Mouse (Mus musculus): ENCODE results near the gene Cdh4.
A peak's percentile ranks its signal among the peaks of the same experiment; 100 is the strongest.

The Cdh4 gene

DNA sequence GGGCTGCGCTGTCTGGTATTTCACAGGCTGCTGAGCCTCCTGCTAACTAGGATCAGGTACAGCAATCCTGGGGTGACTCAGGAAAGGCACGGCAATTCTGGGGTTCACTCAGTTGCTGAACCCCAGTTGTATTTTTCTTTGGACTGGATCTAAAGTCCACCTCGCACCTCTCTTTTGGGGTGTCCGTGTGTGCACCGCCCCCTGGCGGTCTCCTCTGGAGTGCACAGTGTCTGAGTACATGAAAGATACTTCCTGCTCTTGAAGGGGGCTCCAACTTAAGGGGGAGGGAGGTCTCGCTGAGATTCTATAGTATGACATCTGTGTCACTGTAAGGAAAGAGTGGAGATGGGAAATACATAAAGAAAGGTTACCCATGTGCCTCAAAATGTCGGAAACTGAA lies 286.8 kb downstream of the Cdh4 start:
- peak; percentile 23 for DNase-seq (ENCODE audit: low read depth, low spot score)

DNA sequence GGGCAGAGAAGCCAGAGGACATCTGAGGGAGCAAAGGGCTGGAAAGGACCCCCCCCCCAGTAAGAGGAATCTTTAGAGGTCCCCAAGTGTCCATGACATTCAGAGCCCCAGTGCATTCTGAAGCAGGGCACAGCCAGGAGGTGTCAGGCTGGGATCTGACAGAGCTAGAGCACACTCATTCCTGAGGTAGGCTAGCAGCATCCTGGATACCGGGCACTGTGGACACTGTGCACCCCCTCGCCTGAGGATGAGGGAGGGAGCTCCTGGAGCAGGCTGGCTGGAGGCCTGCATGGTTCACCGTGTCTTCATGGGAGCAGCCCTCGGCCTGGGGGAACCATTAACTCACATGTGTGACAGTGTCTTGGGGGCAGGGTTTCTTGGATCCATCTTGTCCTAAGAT lies 287.6 kb downstream of the Cdh4 start:
- DNase-seq (ENCODE audit: low read depth, low spot score) = no peak

DNA sequence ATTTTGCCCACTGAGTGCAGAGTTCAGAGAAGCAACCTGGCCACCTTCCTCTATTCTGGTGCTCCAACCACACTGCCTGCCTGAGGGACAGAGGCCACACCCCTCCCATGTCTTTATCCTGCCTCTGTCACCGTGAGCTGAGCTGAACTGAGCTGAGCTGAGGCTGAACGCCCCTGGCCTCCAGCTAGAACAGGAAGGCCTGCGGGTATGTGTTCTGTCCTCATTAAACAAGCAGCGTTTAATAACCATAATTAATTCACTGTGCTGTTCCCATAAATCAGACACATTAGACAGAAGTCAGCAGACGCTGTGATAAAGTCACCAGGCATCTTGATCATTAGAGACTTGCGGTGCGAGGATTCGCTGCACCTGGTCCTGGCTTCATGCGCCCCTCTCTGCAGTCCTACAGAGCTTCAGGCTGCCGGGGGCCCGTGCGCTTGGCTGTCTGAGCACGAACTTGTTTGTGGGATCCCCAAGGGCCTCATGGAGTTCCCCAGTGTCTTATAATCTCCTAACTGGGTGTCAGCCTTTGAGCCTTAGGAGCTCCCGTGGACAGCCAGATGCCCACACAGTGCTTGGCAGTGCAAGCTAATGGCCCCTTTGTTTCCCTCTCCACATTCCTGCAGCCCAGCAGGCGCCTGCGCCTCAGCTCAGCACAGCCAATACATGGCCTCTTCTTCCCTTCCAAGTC lies 291.1 kb downstream of the Cdh4 start:
- peak; percentile 28 for DNase-seq (ENCODE audit: low read depth, low spot score)

DNA sequence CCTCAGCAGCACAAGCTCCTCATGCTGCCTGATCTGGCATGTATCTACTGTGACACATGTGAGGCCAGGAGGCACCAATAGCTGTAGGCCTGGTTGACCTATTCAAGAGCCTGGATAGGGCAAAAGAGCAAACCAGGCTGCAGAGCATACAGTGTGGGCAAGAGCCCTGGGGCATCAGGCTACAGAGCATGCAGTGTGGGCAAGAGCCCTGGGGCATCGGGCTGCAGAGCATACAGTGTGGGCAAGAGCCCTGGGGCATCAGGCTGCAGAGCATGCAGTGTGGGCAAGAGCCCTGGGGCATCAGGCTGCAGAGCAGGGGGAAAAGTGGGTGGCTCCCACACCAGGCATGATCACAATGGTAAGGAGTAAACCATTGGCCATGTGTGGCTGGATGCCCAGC lies 300.2 kb downstream of the Cdh4 start:
- DNase-seq (ENCODE audit: low read depth, low spot score) = no peak

DNA sequence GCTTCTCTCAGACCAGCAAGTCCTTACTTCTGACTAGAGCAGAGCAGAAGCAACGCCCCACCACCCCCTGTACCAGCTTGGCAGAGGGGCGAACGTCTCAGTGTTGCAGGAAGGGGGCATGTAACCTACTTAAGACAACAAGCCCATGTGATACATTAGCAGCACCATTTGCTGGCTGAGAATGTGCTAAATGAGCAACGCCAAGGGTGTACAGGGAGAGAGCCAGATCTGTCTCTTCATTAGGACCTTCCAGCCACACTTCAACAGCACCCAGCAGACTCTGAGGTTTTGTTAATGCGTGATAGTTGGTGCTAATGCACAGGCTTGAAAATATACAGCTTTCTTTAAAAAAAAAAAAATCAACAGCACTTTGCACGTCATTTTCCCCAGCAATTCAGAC lies 300.6 kb downstream of the Cdh4 start:
- DNase-seq (ENCODE audit: low read depth, low spot score) = no peak

DNA sequence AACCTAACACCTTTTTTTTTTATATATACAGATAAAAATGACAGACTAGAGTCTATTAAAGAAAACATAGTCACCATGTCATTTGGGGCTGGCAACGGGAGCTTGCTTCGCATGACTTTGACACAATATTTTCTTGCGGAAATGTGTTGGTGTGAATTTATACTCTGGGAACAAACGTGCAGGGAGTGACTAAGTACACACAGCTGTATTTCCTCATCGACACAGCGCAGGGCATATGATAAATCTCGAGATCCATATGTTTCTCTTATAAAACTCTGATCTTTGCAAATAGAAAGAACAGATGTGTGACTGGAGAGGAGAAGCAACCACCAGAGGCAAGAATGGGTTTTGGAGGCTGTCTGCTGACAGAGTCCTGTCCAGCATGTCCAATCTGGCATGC lies 304.3 kb downstream of the Cdh4 start:
- peak; percentile 32 for DNase-seq (ENCODE audit: low read depth, low spot score)

DNA sequence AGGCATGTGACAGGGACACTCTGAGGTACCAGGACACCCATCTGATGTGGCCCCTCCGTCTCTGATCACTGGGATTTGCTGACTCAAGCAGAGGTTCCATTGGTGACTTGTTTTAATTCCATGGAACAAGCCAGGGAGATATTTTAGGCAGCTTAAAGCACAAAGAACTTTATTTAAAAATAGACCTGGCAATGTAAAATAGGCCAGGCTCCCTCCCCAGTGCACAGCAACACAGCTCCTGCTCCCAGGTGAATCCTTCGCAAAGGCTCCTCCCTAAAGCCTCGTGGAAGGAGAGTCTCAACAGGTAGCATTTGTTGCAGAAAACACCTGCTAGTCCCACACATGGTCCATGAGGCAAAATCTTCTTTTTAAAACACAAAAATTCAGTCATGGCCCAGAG lies 307.2 kb downstream of the Cdh4 start:
- no peak for DNase-seq (ENCODE audit: low read depth, low spot score)

DNA sequence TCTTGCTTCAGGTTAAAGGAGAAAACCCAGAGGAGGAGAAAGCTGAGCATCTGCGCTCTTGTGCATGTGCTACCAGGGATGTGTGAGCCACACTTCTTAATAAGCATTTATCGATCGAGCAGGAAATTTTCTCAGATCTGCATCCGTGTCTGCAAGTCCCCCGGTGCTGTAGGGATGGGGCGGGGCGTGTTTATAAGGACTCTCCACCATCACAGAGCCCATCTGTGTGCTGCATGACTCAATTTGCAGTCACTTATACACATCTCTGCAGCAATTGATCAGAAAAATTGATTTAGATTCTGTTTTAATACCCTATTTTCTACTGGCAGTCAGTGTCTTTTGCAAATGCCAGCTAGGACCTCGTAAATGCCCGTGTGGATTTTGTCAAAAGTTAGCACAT lies 311.6 kb downstream of the Cdh4 start:
- no peak for DNase-seq (ENCODE audit: low read depth, low spot score)

DNA sequence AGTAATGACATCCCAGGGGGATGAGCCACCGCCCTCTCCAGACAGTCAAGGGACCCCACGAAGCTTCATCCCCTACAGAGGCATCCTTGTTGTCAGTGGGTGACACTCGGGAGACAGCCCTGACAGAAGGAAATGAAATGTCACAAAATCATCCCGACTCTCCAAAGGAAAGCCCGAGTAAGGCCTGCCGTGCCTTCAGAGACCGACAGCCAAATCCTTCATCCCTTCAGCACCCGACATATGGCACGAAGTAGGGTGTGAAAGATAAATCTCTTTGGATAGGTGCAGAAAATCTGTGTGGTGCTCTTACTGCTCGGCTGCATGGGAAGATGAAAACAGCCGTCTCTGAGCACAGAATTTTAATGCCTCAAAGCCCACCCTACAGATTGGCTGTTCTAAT lies 312.5 kb downstream of the Cdh4 start:
- DNase-seq (ENCODE audit: low read depth, low spot score) = no peak

DNA sequence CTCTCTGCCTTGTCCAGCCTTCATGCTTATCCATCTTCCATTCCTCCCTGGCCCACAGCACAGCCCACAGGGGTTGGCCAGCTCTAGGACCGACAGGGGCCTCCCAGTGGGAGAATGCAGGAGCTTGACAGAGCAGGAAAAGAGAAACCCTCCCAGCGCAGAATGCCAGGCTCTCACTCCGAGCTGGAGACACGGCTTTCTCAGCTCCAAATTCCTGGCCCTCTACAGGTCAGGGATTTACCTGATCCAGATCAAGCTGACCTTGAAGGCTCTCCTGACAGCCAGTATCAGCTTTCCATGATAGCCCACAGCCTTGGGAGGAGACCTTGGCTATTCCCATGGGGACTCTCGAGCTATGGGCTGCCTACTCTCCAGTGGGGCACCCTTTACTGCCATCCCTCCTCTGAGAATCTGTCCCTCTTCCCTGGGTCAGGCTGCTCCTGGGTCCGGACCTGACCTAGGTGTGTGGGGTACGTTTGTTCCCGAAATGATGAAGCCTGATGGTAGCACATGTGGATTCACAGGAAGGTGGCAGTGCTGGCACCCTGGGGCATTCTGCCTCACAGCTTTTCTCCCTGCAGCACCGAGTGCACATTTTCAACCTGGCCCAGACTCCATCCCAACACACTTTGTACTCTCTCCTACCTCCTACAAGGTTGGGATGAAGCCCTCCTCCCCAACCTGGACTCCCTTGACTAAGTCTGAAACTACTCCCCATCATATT lies 319.6 kb downstream of the Cdh4 start:
- no peak for DNase-seq (ENCODE audit: low read depth, low spot score)

DNA sequence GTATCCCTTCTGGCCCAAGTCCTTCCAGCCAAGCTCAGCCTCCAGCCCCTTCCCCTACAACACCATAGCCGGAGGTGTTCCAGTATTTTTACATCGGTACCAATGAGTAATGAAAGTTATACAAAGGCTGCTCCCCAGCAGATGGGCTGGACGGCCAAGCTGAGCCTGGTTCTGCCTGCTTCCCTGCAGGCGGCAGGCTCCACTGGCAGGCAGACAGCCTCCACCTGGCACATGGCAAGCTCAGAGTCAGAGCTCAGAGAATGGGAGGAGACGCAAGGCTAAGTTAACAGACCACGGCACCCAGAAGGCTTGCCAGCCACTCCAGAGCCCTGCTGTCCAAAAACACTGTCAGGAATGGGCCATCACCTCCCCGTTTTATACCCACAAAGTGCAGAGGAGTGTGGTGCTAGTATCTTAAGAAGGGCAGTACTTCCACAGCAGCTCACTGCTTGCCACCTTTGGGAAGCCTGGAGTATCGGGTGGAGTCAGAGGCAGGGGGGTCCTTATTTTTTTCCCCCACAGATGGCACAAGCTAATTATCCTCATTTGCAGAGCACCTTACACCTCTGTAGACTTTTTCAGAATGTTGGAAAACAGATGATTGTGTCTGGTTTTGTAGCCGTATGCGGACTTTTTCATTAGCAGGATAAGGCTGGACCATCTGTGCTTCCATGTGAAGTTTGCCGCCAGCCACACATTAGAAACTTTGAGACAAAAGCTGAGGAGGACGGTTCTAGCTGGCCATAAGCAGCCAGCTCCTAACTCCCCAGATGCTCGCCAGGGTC lies 320.5 kb downstream of the Cdh4 start:
- no peak for DNase-seq (ENCODE audit: low read depth, low spot score)

DNA sequence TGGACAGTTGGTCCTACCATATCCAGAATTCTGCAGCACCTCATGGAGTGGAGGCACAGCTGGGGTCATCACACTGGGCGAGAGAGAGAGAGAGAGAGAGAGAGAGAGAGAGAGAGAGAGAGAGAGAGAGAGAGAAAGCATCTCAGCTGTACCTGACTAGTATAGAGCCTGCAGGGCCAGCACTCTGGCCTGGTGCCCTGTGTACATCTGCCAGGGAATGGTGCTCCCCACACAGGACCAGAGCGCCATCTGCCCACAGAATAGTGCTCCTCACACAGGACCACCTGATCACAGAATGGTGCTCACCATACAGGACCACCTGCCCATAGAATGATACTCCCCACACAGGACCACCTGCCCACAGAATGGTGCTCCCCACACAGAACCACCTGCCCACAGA lies 322.2 kb downstream of the Cdh4 start:
- DNase-seq (ENCODE audit: low read depth, low spot score) = no peak

DNA sequence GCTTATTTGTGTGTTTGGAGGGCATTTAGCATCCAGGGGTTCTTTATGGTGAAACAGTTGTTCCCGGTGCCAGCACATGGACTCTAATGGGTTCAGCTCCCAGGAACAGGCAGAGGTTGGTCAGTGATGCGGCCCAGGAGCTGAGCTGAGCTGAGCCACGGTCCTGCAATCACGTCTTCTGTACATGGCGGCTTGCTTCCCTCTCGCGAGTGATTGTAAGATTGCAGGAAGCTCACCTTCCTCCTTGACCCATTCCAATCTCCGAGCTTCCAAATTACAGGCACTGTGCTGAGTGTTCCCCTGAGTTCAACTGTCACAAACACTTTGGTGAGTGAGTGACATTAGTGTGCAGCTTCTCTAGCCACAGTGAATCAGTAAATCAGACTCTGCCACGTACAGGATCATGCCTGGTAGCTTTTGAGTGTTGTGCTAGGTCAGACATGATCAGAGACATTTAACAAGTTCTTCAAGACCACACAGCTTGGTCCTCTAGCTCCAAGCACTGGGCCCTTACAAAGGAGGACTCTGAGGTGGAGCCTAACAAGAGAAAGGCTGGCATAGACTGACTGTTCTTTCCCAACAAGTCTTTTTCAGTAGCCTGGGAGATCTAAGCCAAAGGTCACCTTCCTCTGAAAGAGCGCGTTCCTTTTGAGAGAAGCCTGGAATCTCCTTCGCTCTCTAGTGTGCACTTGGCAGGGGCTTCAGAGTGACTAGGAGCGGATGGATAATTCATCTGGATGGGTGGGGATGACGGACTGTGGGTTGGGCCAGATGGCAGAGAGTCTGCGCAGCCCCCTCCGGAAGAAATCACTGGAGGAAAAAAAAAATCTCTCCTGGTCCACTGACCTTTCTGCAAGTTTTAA lies 324.7 kb downstream of the Cdh4 start:
- no peak for DNase-seq (ENCODE audit: low read depth, low spot score)

DNA sequence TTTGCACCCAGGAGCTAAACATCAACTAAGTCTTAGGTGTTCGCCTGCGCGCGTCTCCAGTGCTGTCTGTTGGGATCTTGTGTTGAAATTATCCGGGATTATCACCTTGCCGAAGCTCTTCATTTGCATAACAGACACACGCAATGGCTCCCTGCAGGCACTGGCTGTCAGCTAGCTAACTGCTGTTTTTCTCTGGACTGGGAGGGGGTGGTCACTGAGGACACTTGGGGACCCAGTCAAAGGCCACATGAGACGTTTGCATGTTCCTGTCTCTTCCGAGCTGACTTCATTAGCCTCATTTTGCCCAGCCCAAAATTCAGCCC lies 325.3 kb downstream of the Cdh4 start:
- no peak for DNase-seq (ENCODE audit: low read depth, low spot score)

DNA sequence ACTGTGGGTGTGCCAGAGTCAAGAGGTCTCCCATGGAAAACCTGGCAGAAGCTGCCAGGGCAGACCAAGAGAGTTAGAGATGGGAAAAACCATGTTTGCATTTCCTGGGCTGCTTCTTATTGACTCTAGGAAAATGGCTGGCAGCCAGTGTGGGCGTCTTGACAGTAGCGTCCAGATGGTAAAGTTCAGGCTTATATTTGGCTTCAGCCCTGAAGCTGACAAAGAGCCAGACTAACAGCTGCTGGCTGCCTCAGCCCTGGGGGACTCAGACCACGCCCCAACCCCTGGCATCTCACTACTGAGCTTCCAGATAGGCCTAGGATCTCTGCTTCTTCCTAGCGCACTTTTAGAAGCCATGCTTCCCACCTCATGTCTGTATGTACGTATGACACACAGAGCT lies 326.9 kb downstream of the Cdh4 start:
- DNase-seq (ENCODE audit: low read depth, low spot score) = no peak

DNA sequence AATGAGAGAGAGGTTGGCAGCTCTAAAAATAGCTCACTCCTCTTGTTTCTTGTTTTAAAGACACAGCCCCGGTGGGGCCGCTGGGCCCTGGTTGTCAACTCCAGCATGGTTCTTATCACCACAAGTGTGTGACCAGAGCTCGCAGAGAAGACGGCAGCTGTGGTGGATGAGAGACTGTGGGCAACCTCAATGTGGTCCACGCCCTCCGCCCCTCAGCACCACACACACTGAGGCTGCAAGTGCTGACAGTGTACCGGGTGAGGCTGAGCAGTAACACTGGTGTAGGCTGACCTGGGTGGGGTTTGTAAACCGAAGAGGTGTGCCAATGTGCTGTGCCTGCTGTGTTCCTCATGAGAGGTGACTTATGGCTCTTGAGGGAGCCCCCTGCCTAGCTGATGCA lies 327.7 kb downstream of the Cdh4 start:
- no peak for DNase-seq (ENCODE audit: low read depth, low spot score)

DNA sequence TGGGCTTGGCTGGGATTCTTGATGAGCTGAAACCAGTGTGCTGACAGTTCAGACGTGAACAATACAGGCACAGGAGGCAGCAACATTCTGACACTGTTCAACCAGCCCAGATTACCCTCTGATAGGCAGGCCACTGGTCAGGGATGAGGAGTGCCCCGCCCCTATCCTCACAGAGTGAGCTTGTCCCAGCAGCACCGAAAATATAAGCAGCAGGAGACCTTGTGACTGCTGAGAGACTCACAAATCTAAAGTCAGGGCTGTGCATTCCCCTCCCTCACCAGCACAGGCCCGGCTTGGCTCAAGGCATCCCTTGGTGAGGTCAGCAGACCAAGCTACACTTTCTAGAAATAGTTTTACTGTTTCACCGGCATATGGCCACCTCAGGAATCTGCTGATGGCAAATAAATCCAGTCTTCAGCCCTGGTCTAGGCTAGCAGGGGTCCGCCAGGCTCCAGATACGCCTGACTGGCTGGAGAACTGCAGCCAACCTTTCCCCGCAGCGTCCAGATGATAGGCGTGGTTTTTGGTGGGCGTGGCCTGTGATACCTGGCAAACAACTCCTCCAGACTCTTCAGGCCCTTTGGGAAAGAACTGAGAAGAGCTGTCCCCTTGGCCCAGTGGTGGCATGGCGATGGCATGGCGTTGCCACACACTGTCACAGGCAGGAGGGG lies 332.3 kb downstream of the Cdh4 start:
- DNase-seq (ENCODE audit: low read depth, low spot score) = peak; percentile 54

DNA sequence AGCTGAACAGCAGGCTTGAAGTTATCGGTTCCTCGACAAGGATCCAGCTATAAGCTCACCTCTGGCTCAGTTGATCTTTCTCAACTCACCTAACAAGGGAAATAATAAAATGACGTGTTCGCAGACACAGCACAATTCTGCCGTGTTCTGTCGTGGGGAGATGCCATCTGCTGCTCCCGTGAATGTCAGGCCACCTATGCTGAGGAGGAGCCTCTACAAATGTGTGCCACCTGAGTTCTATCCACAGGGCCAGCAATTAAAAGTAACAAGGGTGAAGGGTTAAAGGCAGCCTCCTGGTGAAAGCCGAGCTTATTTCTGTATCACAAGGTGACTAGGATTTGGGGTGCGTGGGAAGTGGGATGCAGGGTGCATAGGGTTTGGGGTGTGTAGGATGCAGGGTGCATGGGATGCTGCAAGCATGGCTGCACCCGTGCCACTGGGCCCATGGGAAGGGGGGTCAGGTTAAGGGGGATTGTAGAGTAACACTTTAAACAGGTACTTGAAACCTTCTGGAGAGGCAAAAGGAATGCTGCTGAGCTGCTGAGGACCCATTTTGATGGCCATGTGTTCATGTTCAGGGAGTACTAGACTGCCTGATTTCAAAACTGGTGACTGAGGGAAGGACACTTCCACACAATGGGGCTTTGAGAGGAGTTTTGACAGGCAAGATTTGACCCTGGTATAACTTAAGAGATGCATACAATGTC lies 333.9 kb downstream of the Cdh4 start:
- no peak for DNase-seq (ENCODE audit: low read depth, low spot score)

DNA sequence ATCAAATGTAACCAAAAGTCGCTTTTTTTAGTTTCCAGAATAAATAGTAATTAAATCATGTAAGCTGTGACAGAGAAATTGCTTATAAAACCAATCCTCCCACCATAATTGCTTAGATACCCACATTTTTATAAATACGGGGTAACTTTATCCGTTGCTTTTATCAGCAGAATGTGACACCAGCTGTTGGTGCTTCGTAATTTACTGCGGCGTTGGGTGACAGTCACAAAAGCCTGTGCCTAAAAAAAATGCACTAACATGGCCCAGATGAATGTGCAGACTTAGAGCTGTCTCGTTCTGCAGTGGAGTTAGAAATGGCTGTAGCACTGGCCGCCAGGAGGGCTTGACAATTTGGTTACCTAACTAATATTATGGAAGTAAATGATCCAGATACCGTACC lies 337.0 kb downstream of the Cdh4 start:
- DNase-seq (ENCODE audit: low read depth, low spot score) = no peak

DNA sequence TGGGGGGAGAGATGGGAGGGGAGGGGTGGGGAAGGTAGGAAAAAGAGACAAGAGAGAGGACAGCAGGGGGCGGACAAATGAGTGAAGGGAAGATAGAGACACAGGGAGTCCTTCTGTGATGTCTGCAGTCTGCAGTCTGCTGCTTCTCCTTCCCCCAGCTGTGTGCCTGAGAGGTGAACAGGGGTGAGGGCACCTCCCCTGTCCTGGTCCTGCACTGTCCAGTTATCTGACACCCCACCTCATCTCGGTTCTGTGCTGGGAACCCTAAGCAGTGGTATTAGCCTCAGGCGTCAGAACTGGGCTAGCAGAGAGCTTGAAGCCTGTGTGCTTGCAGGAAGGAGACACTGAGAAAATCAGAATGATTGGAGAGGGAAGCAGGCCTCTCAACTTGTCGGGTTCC lies 338.7 kb downstream of the Cdh4 start:
- DNase-seq (ENCODE audit: low read depth, low spot score) = no peak

DNA sequence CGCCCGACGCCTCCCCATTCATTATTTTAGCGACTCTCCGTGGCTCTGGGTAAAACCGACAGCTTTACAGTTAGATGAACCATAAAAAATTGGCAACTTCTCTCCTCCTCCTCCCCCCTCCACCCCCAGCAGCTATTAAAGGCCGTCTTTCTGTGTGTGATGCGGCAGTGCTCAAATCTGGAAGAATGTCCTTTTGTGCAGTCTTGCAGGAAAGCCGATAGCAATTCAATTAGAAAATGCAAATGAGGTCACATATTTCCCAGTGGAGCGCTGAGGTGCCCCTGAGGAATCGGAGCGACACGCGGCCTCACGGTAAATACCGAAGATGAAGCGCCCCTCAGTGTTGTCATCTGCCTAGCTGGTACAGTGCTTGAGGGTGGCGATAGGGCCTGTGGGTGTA lies 345.0 kb downstream of the Cdh4 start:
- peak; percentile 60 for DNase-seq (ENCODE audit: low read depth, low spot score)
